In the genomic region with DNA sequence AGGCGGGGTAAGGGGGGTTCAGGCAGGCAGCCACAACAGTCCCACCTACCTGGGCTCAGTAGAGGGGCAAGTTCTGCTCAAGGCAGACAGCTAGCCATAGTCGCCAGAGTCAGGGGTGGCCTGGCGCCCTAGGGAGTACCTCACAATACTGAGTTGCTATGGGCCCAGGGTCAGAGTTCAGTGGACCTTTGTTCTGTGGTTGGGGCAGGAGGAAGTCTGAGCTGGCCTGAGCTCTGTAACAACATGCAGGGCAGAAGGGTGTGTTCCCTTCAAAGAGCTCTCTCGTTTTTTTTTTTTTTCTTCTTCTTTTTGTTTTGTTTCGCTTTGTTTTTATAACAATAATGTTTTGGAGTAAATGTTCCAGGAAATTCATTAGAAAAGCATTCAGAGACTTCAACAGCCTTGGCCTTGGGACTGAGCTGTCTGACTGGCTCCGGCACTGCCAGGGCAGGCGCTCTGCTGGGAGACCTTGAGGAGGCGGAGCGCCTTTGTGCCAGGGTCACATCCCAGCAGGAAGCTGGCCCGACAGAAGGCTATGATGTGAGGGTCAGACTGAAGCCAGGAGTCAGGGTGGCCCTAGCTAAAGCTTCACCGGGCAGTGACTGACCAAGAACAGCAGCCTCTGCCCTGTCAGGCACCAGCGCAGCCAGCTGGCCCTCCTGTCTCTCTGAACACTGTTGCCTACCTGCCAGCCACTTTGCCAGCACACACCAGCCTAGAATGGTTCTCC, we compare ENCODE assay signal across 8 mouse cellular contexts. TPM values are rescaled to one million over a fixed set of nuclear protein-coding genes. Genes with fewer than 3 reads are reported as not detected.
DNase-seq lines count a peak whose midpoint lies in the region; ATAC-seq and TF ChIP-seq lines count a peak whose summit lies in the region.
"Had no signal": no experiment of that assay in that cellular context is flagged by ENCODE, and none has a peak within 500 bp of the region (broad histone marks: within the 10 kb centered on the region; RNA-seq: fewer than 3 reads in every experiment).

No protein-coding gene starts in this region.

- peak; percentile 63 for DNase-seq in urinary bladder, postnatal 14 days (ENCODE audit: low spot score)
- no peak for DNase-seq in urinary bladder, adult 2 months (ENCODE audit: low spot score)
- peak; percentile 80 to 87 for DNase-seq in lung, adult 18-20 months
- no peak for DNase-seq in retina, embryonic 14.5 days (ENCODE audit: low spot score)
- DNase-seq in layer of hippocampus, adult 9-10 months (ENCODE audit: low spot score), result no peak

- no peak overlapping the region for H3K4me3 ChIP-seq in cortical plate, adult 2 months (ENCODE audit: insufficient read depth, low read length)
- no peak overlapping the region for H3K4me3 ChIP-seq in hindbrain, embryonic 16.5 days (ENCODE audit: low read length)

- no peaks in the 10 kb centered on the region for H3K27me3 ChIP-seq in hindbrain, embryonic 16.5 days (replicated peaks; ENCODE audit: control insufficient read depth, insufficient read depth, low read length)

- WGBS in hindbrain, embryonic 16.5 days, result 40% methylated on average over 12 of the region's 12 CpGs

- H3K27ac ChIP-seq in cortical plate, adult 2 months (ENCODE audit: insufficient read depth, low read length), result peak overlapping the region; percentile 96
- peak overlapping the region; percentile 1; the same call in 1 of the 2 replicates for H3K27ac ChIP-seq in hindbrain, embryonic 16.5 days (ENCODE audit: low read depth, low read length)
- H3K27ac ChIP-seq: macrophage had no signal

- TF ChIP-seq POLR2A in cortical plate, adult 2 months (IDR thresholded peaks at IDR 0.05; ENCODE audit: extremely low read depth, insufficient read depth, low read length), result no peak

- no peak for TF ChIP-seq CTCF in cortical plate, adult 2 months (IDR thresholded peaks at IDR 0.05; ENCODE audit: extremely low read depth, insufficient read depth, low read length)

- peaks cover 17% of the 10 kb centered on the region for H3K36me3 ChIP-seq in hindbrain, embryonic 16.5 days (ENCODE audit: control insufficient read depth, insufficient read depth, low read length)

- peak; percentile 63 for ATAC-seq in hindbrain, embryonic 16.5 days

- H3K9me3 ChIP-seq in hindbrain, embryonic 16.5 days (ENCODE audit: control insufficient read depth, low read length), result no peaks in the 10 kb centered on the region

- no peak overlapping the region for H3K4me2 ChIP-seq in hindbrain, embryonic 16.5 days (ENCODE audit: low read length)

- peaks cover 4% of the 10 kb centered on the region; the same call in 1 of the 2 replicates for H3K4me1 ChIP-seq in cortical plate, adult 2 months (ENCODE audit: control insufficient read depth, insufficient read depth, low read length)
- no peaks in the 10 kb centered on the region; the same call in 1 of the 2 replicates for H3K4me1 ChIP-seq in hindbrain, embryonic 16.5 days (ENCODE audit: control insufficient read depth, insufficient read depth, low read depth, low read length)

- no peak overlapping the region for H3K9ac ChIP-seq in hindbrain, embryonic 16.5 days (ENCODE audit: low read depth, low read length)

RNA-seq across cellular contexts. Expression of gene Arfgap3, which starts 44.7 kb away (rescaled TPM):
- polyA plus RNA-seq in urinary bladder, adult 2 months (2012; rRNA removed), result 68.2 and 69.5 TPM in 2 replicates
- 24.8 and 24.9 TPM in 2 replicates for polyA plus RNA-seq in cortical plate, adult 2 months (2012; rRNA removed)
- polyA plus RNA-seq in hindbrain, embryonic 16.5 days (2015; fragmentation: Nextera tagmentation; extraction: Ambion mirVana), result 39.4 and 43.3 TPM in 2 replicates

RNA-seq across cellular contexts. Expression of gene A4galt, which starts 53.8 kb away (rescaled TPM):
- 98.2 and 126 TPM in 2 replicates for polyA plus RNA-seq in urinary bladder, adult 2 months (2012; rRNA removed)
- 4.6 and 4.7 TPM in 2 replicates for polyA plus RNA-seq in cortical plate, adult 2 months (2012; rRNA removed)
- 4.9 and 6.5 TPM in 2 replicates for polyA plus RNA-seq in hindbrain, embryonic 16.5 days (2015; fragmentation: Nextera tagmentation; extraction: Ambion mirVana)

Comparison
In these comparisons a context has a peak if more than half of its experiments do, and no peak if none do; other contexts are left out.
1. DNase-seq: peak in urinary bladder, postnatal 14 days (single experiment) and lung, adult 18-20 months (2 of 2); none in urinary bladder, adult 2 months (single experiment), retina, embryonic 14.5 days (single experiment) and layer of hippocampus, adult 9-10 months (single experiment).
2. RNA of gene A4galt, which starts 53.8 kb away (polyA plus RNA-seq): 98.2 to 126 TPM in urinary bladder, adult 2 months; 4.9 to 6.5 TPM in hindbrain, embryonic 16.5 days and 4.6 to 4.7 TPM in cortical plate, adult 2 months; every median in the first group is over 10 times any median in the second.